In genomic region chr12:98258845-98259517, GRCm38 (mm10) we compare ENCODE assay signal across 8 mouse cellular contexts. TPM values are rescaled to one million over a fixed set of nuclear protein-coding genes. Genes with fewer than 3 reads are reported as not detected.
DNase-seq lines count a peak whose midpoint lies in the region; ATAC-seq lines count a peak whose summit lies in the region.

TSS of gene Galc (minus strand) at chr12:98259459.

- peak; percentile 71 for DNase-seq in CD8-positive naive resting alpha-beta T cell, adult 2 months (ENCODE audit: low read depth in 2 of 2, low spot score in 2 of 2)
- peak; percentile 59 for DNase-seq in c-Kit-positive CD71-positive TER-119-negative erythroid progenitor cells, embryonic 14.5 days (ENCODE audit: low read depth)
- peak; percentile 91 for DNase-seq in forebrain, embryonic 11.5 days (ENCODE audit: low spot score)
- peak; percentile 92 for DNase-seq in kidney, postnatal 14 days
- peak; percentile 92 for DNase-seq in naive thymus-derived CD4-positive, alpha-beta T cell, adult 2 months (ENCODE audit: low read depth)
- DNase-seq in splenic B cell, adult 2 months (ENCODE audit: low read depth, low spot score): peak; percentile 85

- no peaks in the 10 kb centered on the region for H3K36me3 ChIP-seq in forebrain, embryonic 11.5 days (ENCODE audit: control insufficient read depth, insufficient read depth, low read length)
- no peaks in the 10 kb centered on the region for H3K36me3 ChIP-seq in heart, embryonic 15.5 days
- no peaks in the 10 kb centered on the region for H3K36me3 ChIP-seq in liver, embryonic 12.5 days
- H3K36me3 ChIP-seq in splenic B cell, adult 2 months (ENCODE audit: control insufficient read depth, insufficient read depth, low read length, poor library complexity, severe bottlenecking): no peaks in the 10 kb centered on the region

- no peaks in the 10 kb centered on the region; the same call in 1 of the 2 replicates for H3K4me1 ChIP-seq in forebrain, embryonic 11.5 days (replicated peaks; ENCODE audit: control insufficient read depth, insufficient read depth, low read length)
- H3K4me1 ChIP-seq in heart, embryonic 15.5 days (replicated peaks): peaks cover 8% of the 10 kb centered on the region
- H3K4me1 ChIP-seq in liver, embryonic 12.5 days: 0 out of 2 replicates have a peak, but pooled peaks cover 23% of the 10 kb centered on the region

- peak within 1 kb of the TSS; percentile 94 for H3K9ac ChIP-seq in forebrain, embryonic 11.5 days (ENCODE audit: low read length)
- H3K9ac ChIP-seq in heart, embryonic 15.5 days: peak within 1 kb of the TSS; percentile 97
- peak within 1 kb of the TSS; percentile 83 for H3K9ac ChIP-seq in liver, embryonic 12.5 days

- H3K4me3 ChIP-seq in forebrain, embryonic 11.5 days (ENCODE audit: low read depth, low read length): peak within 1 kb of the TSS; percentile 76
- H3K4me3 ChIP-seq in heart, embryonic 15.5 days: peak within 1 kb of the TSS; percentile 78
- H3K4me3 ChIP-seq in liver, embryonic 12.5 days: peak within 1 kb of the TSS; percentile 76

- H3K27ac ChIP-seq in forebrain, embryonic 11.5 days (ENCODE audit: low read depth, low read length): peak within 1 kb of the TSS; percentile 93
- peak within 1 kb of the TSS; percentile 95 for H3K27ac ChIP-seq in heart, embryonic 15.5 days
- peak within 1 kb of the TSS; percentile 81 for H3K27ac ChIP-seq in liver, embryonic 12.5 days

- peak within 1 kb of the TSS; percentile 75 for H3K4me2 ChIP-seq in forebrain, embryonic 11.5 days (ENCODE audit: low read depth, low read length, severe bottlenecking)
- peak within 1 kb of the TSS; percentile 79 for H3K4me2 ChIP-seq in heart, embryonic 15.5 days
- H3K4me2 ChIP-seq in liver, embryonic 12.5 days: peak within 1 kb of the TSS; percentile 88

- peak; percentile 94 for ATAC-seq in forebrain, embryonic 11.5 days (replicated peaks; ENCODE audit: low FRiP score)
- ATAC-seq in heart, embryonic 15.5 days (replicated peaks; ENCODE audit: insufficient number of reproducible peaks, insufficient read depth, low FRiP score, low read depth): peak; percentile 94
- peak; percentile 91 for ATAC-seq in liver, embryonic 12.5 days

- WGBS in forebrain, embryonic 11.5 days: under 1% methylated on average over 74 of the region's 76 CpGs
- WGBS in heart, embryonic 15.5 days: under 1% methylated on average over 75 of the region's 76 CpGs
- WGBS in liver, embryonic 12.5 days (ENCODE audit: insufficient replicate concordance): under 1% methylated on average over 76 of the region's 76 CpGs

- H3K27me3 ChIP-seq in forebrain, embryonic 11.5 days (ENCODE audit: control insufficient read depth, insufficient read depth, low read length): no peaks in the 10 kb centered on the region
- H3K27me3 ChIP-seq in heart, embryonic 15.5 days: no peaks in the 10 kb centered on the region
- no peaks in the 10 kb centered on the region for H3K27me3 ChIP-seq in liver, embryonic 12.5 days (replicated peaks)
- H3K27me3 ChIP-seq in splenic B cell, adult 2 months (ENCODE audit: control insufficient read depth, insufficient read depth, low read length, poor library complexity, severe bottlenecking): no peaks in the 10 kb centered on the region; the same call in 1 of the 2 replicates

- no peaks in the 10 kb centered on the region for H3K9me3 ChIP-seq in forebrain, embryonic 11.5 days (ENCODE audit: control insufficient read depth, low read length)
- no peaks in the 10 kb centered on the region for H3K9me3 ChIP-seq in heart, embryonic 15.5 days (replicated peaks)
- no peaks in the 10 kb centered on the region for H3K9me3 ChIP-seq in liver, embryonic 12.5 days (replicated peaks)

RNA-seq across cellular contexts. Expression of gene Galc, which starts in this region (rescaled TPM):
- polyA plus RNA-seq in forebrain, embryonic 11.5 days (2014; fragmentation: Nextera tagmentation; extraction: Ambion mirVana): 14.7 and 16.4 TPM in 2 replicates
- polyA plus RNA-seq in heart, embryonic 15.5 days (2015; fragmentation: Nextera tagmentation; extraction: Ambion mirVana): 4.7 and 6.2 TPM in 2 replicates
- polyA plus RNA-seq in liver, embryonic 12.5 days (2016; fragmentation: Nextera tagmentation; extraction: Ambion mirVana): 3.2 and 3.4 TPM in 2 replicates

Comparison
In these comparisons a context has a peak if more than half of its experiments do, and no peak if none do; other contexts are left out.
1. Peak in every context shown above with its lines: DNase-seq, ATAC-seq, H3K4me3 ChIP-seq and H3K27ac ChIP-seq.